Mouse (Mus musculus) spleen, embryonic (tissue): ENCODE measurements at regions not wholly inside any gene's neighbourhood (a gene's known extent, or its start where the extent isn't known, plus 50 kb on each side); places are given as distances from the start of the nearest gene placed in this dataset.
"Not testable (repeated sequence)": the region's sequence is repeated elsewhere in the genome, so short reads cannot be mapped to it uniquely, and the experiment has no call there.

Experiments
- CTCF ChIA-PET: fragments of 350-600 bp; sonication (Branson Sonifier 250); formaldehyde crosslinking; loops from one replicate; lab custom pipeline; 2022; lab: Charles Lee

- CTCF ChIA-PET = interaction anchor here (0.6 kb wide), 2 partner anchors 39 to 1026 kb away, joined by 6 to 7 read pairs; no protein-coding TSS in a partner anchor
Observed at GRCm38 (mm10) chr8:26747241-26747972, 229.7 kb upstream of the Zfp703 start.

GRCm38 (mm10) chr8:26748161-26748971 lies 228.8 kb upstream of the Zfp703 start:
- CTCF ChIA-PET = interaction anchor here (0.6 kb wide), 1 partner anchor 40 kb away, joined by 7 read pairs; no protein-coding TSS in a partner anchor

- CTCF ChIA-PET = no interaction called here
Observed at GRCm38 (mm10) chr8:26748972-26749291, 228.2 kb upstream of the Zfp703 start.

- CTCF ChIA-PET = no interaction called here
Observed at GRCm38 (mm10) chr8:26750120-26750519, 227.0 kb upstream of the Zfp703 start.

GRCm38 (mm10) chr8:26751651-26752050 lies 225.5 kb upstream of the Zfp703 start:
- CTCF ChIA-PET = no interaction called here

- CTCF ChIA-PET = no interaction called here
Observed at GRCm38 (mm10) chr8:26756452-26756851, 220.7 kb upstream of the Zfp703 start.

GRCm38 (mm10) chr8:26760726-26761125 lies 216.4 kb upstream of the Zfp703 start:
- CTCF ChIA-PET = no interaction called here

- CTCF ChIA-PET = no interaction called here
Observed at GRCm38 (mm10) chr8:26762942-26763778, 214.0 kb upstream of the Zfp703 start.

GRCm38 (mm10) chr8:26768474-26769229 lies 208.5 kb upstream of the Zfp703 start:
- CTCF ChIA-PET = no interaction called here

- CTCF ChIA-PET = interaction anchor here (0.6 kb wide), 1 partner anchor 17 kb away, joined by 10 read pairs; no protein-coding TSS in a partner anchor
Observed at GRCm38 (mm10) chr8:26770424-26770886, 206.7 kb upstream of the Zfp703 start.

GRCm38 (mm10) chr8:26778917-26779537 lies 198.1 kb upstream of the Zfp703 start:
- CTCF ChIA-PET = no interaction called here

GRCm38 (mm10) chr8:26780515-26780914 lies 196.6 kb upstream of the Zfp703 start:
- CTCF ChIA-PET = no interaction called here

- CTCF ChIA-PET = not testable (repeated sequence)
Observed at GRCm38 (mm10) chr8:26782936-26783335, 194.2 kb upstream of the Zfp703 start.

- CTCF ChIA-PET = no interaction called here
Observed at GRCm38 (mm10) chr8:26784381-26784780, 192.7 kb upstream of the Zfp703 start.

GRCm38 (mm10) chr8:26791795-26792194 lies 185.3 kb upstream of the Zfp703 start:
- CTCF ChIA-PET = no interaction called here

- CTCF ChIA-PET = no interaction called here
Observed at GRCm38 (mm10) chr8:26793606-26794292, 183.4 kb upstream of the Zfp703 start.

GRCm38 (mm10) chr8:26794411-26794810 lies 182.7 kb upstream of the Zfp703 start:
- CTCF ChIA-PET = no interaction called here

- CTCF ChIA-PET = no interaction called here
Observed at GRCm38 (mm10) chr8:26795616-26796015, 181.5 kb upstream of the Zfp703 start.

GRCm38 (mm10) chr8:26799814-26800213 lies 177.3 kb upstream of the Zfp703 start:
- CTCF ChIA-PET = no interaction called here

GRCm38 (mm10) chr8:26804089-26804488 lies 173.0 kb upstream of the Zfp703 start:
- CTCF ChIA-PET = interaction anchor here (0.6 kb wide), 1 partner anchor 312 kb away, joined by 3 read pairs; no protein-coding TSS in a partner anchor
